Mouse (Mus musculus): ENCODE results near the gene Rbp7.

Rbp7 gene

GRCm38 (mm10) chr4:149405713-149406443 is 48.9 kb downstream of the Rbp7 start:
- no peak for DNase-seq

GRCm38 (mm10) chr4:149404640-149405465 is 49.9 kb downstream of the Rbp7 start:
- peak; percentile 46 to 60 for DNase-seq

- no peak for DNase-seq
These were observed 51.7 kb downstream of the Rbp7 start for GRCm38 (mm10) chr4:149403037-149403436.

- no peak for DNase-seq
These were observed 53.2 kb downstream of the Rbp7 start for GRCm38 (mm10) chr4:149401591-149401982.

GRCm38 (mm10) chr4:149400878-149401590 is 53.7 kb downstream of the Rbp7 start:
- DNase-seq, result peak in 1 of 2 experiments; percentile 45
